Mouse (Mus musculus): ENCODE measurements around the gene Igdcc3. TPM values are rescaled to one million over a fixed set of nuclear protein-coding genes. Genes with fewer than 3 reads are reported as not detected.

Igdcc3 gene
- polyA plus RNA-seq, 1 experiment from 2014 or later: 145 TPM

DNA sequence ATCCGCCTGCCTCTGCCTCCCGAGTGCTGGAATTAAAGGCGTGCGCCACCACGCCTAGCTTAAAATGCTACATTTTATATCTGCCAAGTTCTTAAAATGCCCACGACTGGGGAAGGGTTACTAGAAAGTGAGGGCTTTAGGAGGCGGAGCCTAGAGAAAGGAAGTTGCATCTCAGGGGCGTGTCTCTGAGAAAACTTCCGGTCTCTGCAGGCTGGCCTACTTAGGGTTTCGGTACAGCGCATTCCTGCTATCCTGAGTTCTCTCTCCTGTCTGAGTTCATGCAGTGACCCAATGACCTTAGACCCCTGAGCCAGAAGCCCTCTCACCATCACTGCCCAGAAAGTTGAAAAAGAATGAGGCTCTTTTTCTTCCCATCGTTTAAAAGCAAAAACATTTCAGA lies 52.2 kb downstream of the Igdcc3 start:
- H3K4me2 ChIP-seq: no peak overlapping the region
- no peaks in the 10 kb centered on the region for H3K27me3 ChIP-seq (ENCODE audit: control insufficient read depth, insufficient read depth, low read length)
- H3K36me3 ChIP-seq (ENCODE audit: control insufficient read depth, insufficient read depth, low read length): no peaks in the 10 kb centered on the region
- ATAC-seq (ENCODE audit: low FRiP score) (no peak), DNase-seq (ENCODE audit: low spot score, missing footprints) (no peak)
- H3K4me1 ChIP-seq (ENCODE audit: control insufficient read depth, insufficient read depth, low read length): peaks cover 32% of the 10 kb centered on the region
- no peak overlapping the region for H3K9ac ChIP-seq (ENCODE audit: low read length)
- H3K4me3 ChIP-seq (ENCODE audit: low read depth, low read length): no peak overlapping the region
- H3K9me3 ChIP-seq (ENCODE audit: control insufficient read depth, low read length): no peaks in the 10 kb centered on the region
- 69% methylated on average over 12 of the region's 12 CpGs for WGBS
- H3K27ac ChIP-seq (ENCODE audit: low read depth, low read length): no peak overlapping the region

GRCm38 (mm10) chr9:65195053-65195452 lies 54.1 kb downstream of the Igdcc3 start, which contains the start of gene Parp16:
Gene Parp16 (plus strand): TSS chr9:65195353.
- DNase-seq (ENCODE audit: low spot score, missing footprints): peak; percentile 85
- H3K4me1 ChIP-seq (ENCODE audit: control insufficient read depth, insufficient read depth, low read length): peaks cover 26% of the 10 kb centered on the region
- H3K4me2 ChIP-seq: no peak within 1 kb of the TSS
- H3K9me3 ChIP-seq (ENCODE audit: control insufficient read depth, low read length): no peaks in the 10 kb centered on the region
- H3K27me3 ChIP-seq (ENCODE audit: control insufficient read depth, insufficient read depth, low read length): no peaks in the 10 kb centered on the region
- H3K27ac ChIP-seq (ENCODE audit: low read depth, low read length): peak within 1 kb of the TSS; percentile 52
- 87% methylated on average over 4 of the region's 4 CpGs for WGBS
- no peaks in the 10 kb centered on the region for H3K36me3 ChIP-seq (ENCODE audit: control insufficient read depth, insufficient read depth, low read length)
- ATAC-seq (ENCODE audit: low FRiP score): no peak
- H3K9ac ChIP-seq (ENCODE audit: low read length): no peak within 1 kb of the TSS
- no peak within 1 kb of the TSS for H3K4me3 ChIP-seq (ENCODE audit: low read depth, low read length)

DNA sequence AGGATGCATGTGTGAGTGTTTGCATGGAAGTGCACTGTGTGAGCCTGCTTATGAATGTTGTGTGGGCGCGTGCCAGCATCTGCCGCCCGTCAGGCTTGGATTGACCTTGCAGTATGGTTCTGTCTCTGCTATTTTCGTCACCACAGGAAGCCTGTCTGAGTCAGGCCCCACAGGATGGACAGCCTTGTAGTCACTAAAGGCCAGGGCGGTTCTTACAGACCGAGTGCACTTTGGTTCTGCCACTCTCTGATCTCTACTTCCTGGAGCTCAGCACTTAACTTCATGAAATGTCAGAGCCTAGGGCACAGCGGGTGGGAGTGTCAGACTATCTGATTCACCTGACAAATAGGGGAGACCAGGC lies 54.6 kb downstream of the Igdcc3 start:
- Histone ChIP-seq H3K36me3 (ENCODE audit: control insufficient read depth, insufficient read depth, low read length) (no peaks in the 10 kb centered on the region), H3K9ac (ENCODE audit: low read length) (no peak overlapping the region), H3K4me1 (ENCODE audit: control insufficient read depth, insufficient read depth, low read length) (peaks cover 26% of the 10 kb centered on the region), H3K4me2 (no peak overlapping the region), H3K27me3 (ENCODE audit: control insufficient read depth, insufficient read depth, low read length) (no peaks in the 10 kb centered on the region), H3K9me3 (ENCODE audit: control insufficient read depth, low read length) (no peaks in the 10 kb centered on the region), H3K4me3 (ENCODE audit: low read depth, low read length) (no peak overlapping the region), H3K27ac (ENCODE audit: low read depth, low read length) (peak overlapping the region; percentile 52)
- 66% methylated on average over 8 of the region's 8 CpGs for WGBS
- no peak for ATAC-seq (ENCODE audit: low FRiP score)
- peak; percentile 92 for DNase-seq (ENCODE audit: low spot score, missing footprints)

- ATAC-seq (ENCODE audit: low FRiP score) (peak; percentile 86), DNase-seq (ENCODE audit: low spot score, missing footprints) (peak; percentile 97)
- Histone ChIP-seq H3K4me3 (ENCODE audit: low read depth, low read length) (no peak overlapping the region), H3K4me2 (no peak overlapping the region), H3K4me1 (ENCODE audit: control insufficient read depth, insufficient read depth, low read length) (peaks cover 22% of the 10 kb centered on the region), H3K36me3 (ENCODE audit: control insufficient read depth, insufficient read depth, low read length) (no peaks in the 10 kb centered on the region), H3K9me3 (ENCODE audit: control insufficient read depth, low read length) (no peaks in the 10 kb centered on the region), H3K9ac (ENCODE audit: low read length) (no peak overlapping the region; the same call in 1 of the 2 replicates), H3K27ac (ENCODE audit: low read depth, low read length) (peak overlapping the region; percentile 52), H3K27me3 (ENCODE audit: control insufficient read depth, insufficient read depth, low read length) (no peaks in the 10 kb centered on the region)
- WGBS: 6% methylated on average over 9 of the region's 9 CpGs
These were observed 55.2 kb downstream of the Igdcc3 start for GRCm38 (mm10) chr9:65195982-65196737.

GRCm38 (mm10) chr9:65196738-65197569 lies 56.0 kb downstream of the Igdcc3 start:
- ATAC-seq (ENCODE audit: low FRiP score) (peak; percentile 70), DNase-seq (ENCODE audit: low spot score, missing footprints) (peak; percentile 99)
- Histone ChIP-seq H3K4me1 (ENCODE audit: control insufficient read depth, insufficient read depth, low read length) (peaks cover 14% of the 10 kb centered on the region), H3K9ac (ENCODE audit: low read length) (no peak overlapping the region; the same call in 1 of the 2 replicates), H3K27me3 (ENCODE audit: control insufficient read depth, insufficient read depth, low read length) (no peaks in the 10 kb centered on the region), H3K4me3 (ENCODE audit: low read depth, low read length) (no peak overlapping the region), H3K36me3 (ENCODE audit: control insufficient read depth, insufficient read depth, low read length) (no peaks in the 10 kb centered on the region), H3K4me2 (no peak overlapping the region), H3K27ac (ENCODE audit: low read depth, low read length) (no peak overlapping the region; the same call in 1 of the 2 replicates), H3K9me3 (ENCODE audit: control insufficient read depth, low read length) (no peaks in the 10 kb centered on the region)
- WGBS: 24% methylated on average over 26 of the region's 26 CpGs

DNA sequence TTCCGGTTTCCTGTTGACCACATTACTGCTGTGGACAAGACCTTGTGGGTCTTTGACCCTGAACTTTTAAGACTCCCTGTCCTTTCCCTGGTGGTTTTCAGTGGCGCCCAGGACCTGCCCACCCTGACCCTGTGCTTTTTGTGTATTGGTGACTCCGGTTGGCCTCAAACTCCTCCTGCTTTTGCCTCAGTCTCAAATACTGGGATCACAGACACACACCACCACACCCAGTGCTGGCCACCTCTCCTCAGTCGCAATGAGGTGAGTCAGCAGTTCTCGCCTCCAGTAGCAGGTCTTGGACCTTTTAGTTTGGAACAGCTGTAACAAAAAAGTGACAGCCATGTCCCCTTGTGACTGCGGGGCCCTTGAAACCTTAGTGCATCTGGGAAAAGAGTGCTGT lies 56.8 kb downstream of the Igdcc3 start:
- Histone ChIP-seq H3K4me1 (ENCODE audit: control insufficient read depth, insufficient read depth, low read length) (peaks cover 9% of the 10 kb centered on the region), H3K4me3 (ENCODE audit: low read depth, low read length) (no peak overlapping the region), H3K27ac (ENCODE audit: low read depth, low read length) (no peak overlapping the region; the same call in 1 of the 2 replicates), H3K36me3 (ENCODE audit: control insufficient read depth, insufficient read depth, low read length) (no peaks in the 10 kb centered on the region), H3K9ac (ENCODE audit: low read length) (no peak overlapping the region), H3K4me2 (no peak overlapping the region), H3K9me3 (ENCODE audit: control insufficient read depth, low read length) (no peaks in the 10 kb centered on the region), H3K27me3 (ENCODE audit: control insufficient read depth, insufficient read depth, low read length) (no peaks in the 10 kb centered on the region)
- WGBS: 82% methylated on average over 6 of the region's 6 CpGs
- no peak for ATAC-seq (ENCODE audit: low FRiP score)
- DNase-seq (ENCODE audit: low spot score, missing footprints): no peak

- H3K4me1 ChIP-seq (ENCODE audit: control insufficient read depth, insufficient read depth, low read length): peaks cover 9% of the 10 kb centered on the region
- H3K9me3 ChIP-seq (ENCODE audit: control insufficient read depth, low read length): no peaks in the 10 kb centered on the region
- no peaks in the 10 kb centered on the region for H3K36me3 ChIP-seq (ENCODE audit: control insufficient read depth, insufficient read depth, low read length)
- ATAC-seq (ENCODE audit: low FRiP score) (no peak), DNase-seq (ENCODE audit: low spot score, missing footprints) (no peak)
- no peaks in the 10 kb centered on the region for H3K27me3 ChIP-seq (ENCODE audit: control insufficient read depth, insufficient read depth, low read length)
- no peak overlapping the region for H3K4me2 ChIP-seq
- peak overlapping the region; percentile 22 for H3K9ac ChIP-seq (ENCODE audit: low read length)
- H3K27ac ChIP-seq (ENCODE audit: low read depth, low read length): no peak overlapping the region
- 71% methylated on average over 7 of the region's 7 CpGs for WGBS
- H3K4me3 ChIP-seq (ENCODE audit: low read depth, low read length): no peak overlapping the region
These were observed 58.7 kb downstream of the Igdcc3 start for GRCm38 (mm10) chr9:65199723-65200122.

DNA sequence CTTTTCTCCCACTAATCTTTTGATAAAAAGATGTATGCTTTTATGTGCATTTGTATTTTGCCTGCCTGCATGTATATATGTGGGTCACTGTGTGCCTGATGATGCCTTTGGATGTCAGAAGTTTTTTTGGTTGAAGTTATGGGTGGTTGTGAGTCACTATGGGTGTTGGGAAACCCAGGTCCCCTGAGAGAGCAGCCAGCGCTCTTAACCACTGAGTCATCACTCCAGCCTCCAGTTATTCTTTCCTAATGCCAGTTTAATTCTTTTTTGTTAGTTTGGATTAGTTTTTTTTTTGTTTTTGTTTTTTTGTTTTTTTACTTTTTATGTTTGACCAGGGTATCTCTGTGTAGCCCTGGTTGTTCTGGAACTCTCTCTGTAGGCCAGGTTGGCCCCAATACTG lies 59.6 kb downstream of the Igdcc3 start:
- H3K4me2 ChIP-seq: no peak overlapping the region
- 85% methylated on average over 1 of the region's 1 CpGs for WGBS
- no peak overlapping the region for H3K9ac ChIP-seq (ENCODE audit: low read length)
- H3K4me3 ChIP-seq (ENCODE audit: low read depth, low read length): no peak overlapping the region
- 0 out of 2 replicates have a peak overlapping the region, but pooled peaks have one; percentile 20 for H3K27ac ChIP-seq (ENCODE audit: low read depth, low read length)
- H3K27me3 ChIP-seq (ENCODE audit: control insufficient read depth, insufficient read depth, low read length): no peaks in the 10 kb centered on the region
- no peak for ATAC-seq (ENCODE audit: low FRiP score)
- H3K9me3 ChIP-seq (ENCODE audit: control insufficient read depth, low read length): no peaks in the 10 kb centered on the region
- DNase-seq (ENCODE audit: low spot score, missing footprints): no peak
- H3K36me3 ChIP-seq (ENCODE audit: control insufficient read depth, insufficient read depth, low read length): no peaks in the 10 kb centered on the region
- peaks cover 3% of the 10 kb centered on the region for H3K4me1 ChIP-seq (ENCODE audit: control insufficient read depth, insufficient read depth, low read length)

- Histone ChIP-seq H3K4me2 (no peak overlapping the region), H3K9me3 (ENCODE audit: control insufficient read depth, low read length) (no peaks in the 10 kb centered on the region), H3K27me3 (ENCODE audit: control insufficient read depth, insufficient read depth, low read length) (no peaks in the 10 kb centered on the region), H3K4me3 (ENCODE audit: low read depth, low read length) (no peak overlapping the region), H3K36me3 (ENCODE audit: control insufficient read depth, insufficient read depth, low read length) (no peaks in the 10 kb centered on the region), H3K27ac (ENCODE audit: low read depth, low read length) (peak overlapping the region; percentile 20; the same call in 1 of the 2 replicates), H3K4me1 (ENCODE audit: control insufficient read depth, insufficient read depth, low read length) (no peaks in the 10 kb centered on the region; the same call in 1 of the 2 replicates), H3K9ac (ENCODE audit: low read length) (no peak overlapping the region)
- WGBS: 52% methylated on average over 3 of the region's 3 CpGs
- DNase-seq (ENCODE audit: low spot score, missing footprints) (no peak), ATAC-seq (ENCODE audit: low FRiP score) (no peak)
These were observed 60.0 kb downstream of the Igdcc3 start for GRCm38 (mm10) chr9:65201021-65201380.

Data from midbrain, embryonic 11.5 days (tissue).